Mouse (Mus musculus) hindbrain, embryonic 15.5 days (tissue): Measurements from ENCODE around the gene Gm10320. TPM values are rescaled to one million over a fixed set of nuclear protein-coding genes. Genes with fewer than 3 reads are reported as not detected.

Experiments
- ATAC-seq: fragments of 200-750 bp; cut with Nextera tagmentation; 2 replicates; pipeline ENCODE4 v1.8.0; 2017; ENCODE audit warnings: low read depth, moderate number of reproducible peaks, moderate TSS enrichment; ENCODE audit not compliant: low FRiP score
- H3K27ac ChIP-seq: fragments of 300-500 bp; sonication (generic); replicated peaks from 2 replicates; pipeline ENCODE4 v1.5.1; 2015; ENCODE audit warnings: mild to moderate bottlenecking, inconsistent platforms
- H3K27me3 ChIP-seq: fragments of 300-500 bp; sonication (generic); 2 replicates; pipeline ENCODE4 v1.6.1; 2015; ENCODE audit warnings: control low read depth, inconsistent platforms
- H3K36me3 ChIP-seq: fragments of 300-500 bp; sonication (generic); 2 replicates; pipeline ENCODE4 v1.6.1; 2015; ENCODE audit warnings: control low read depth, inconsistent platforms
- H3K4me1 ChIP-seq: fragments of 300-500 bp; sonication (generic); replicated peaks from 2 replicates; pipeline ENCODE4 v1.6.1; 2015; ENCODE audit warnings: control low read depth, inconsistent platforms
- H3K4me2 ChIP-seq: fragments of 300-500 bp; sonication (generic); 2 replicates; pipeline ENCODE4 v1.6.1; 2015; ENCODE audit warnings: moderate library complexity, mild to moderate bottlenecking, inconsistent platforms
- H3K4me3 ChIP-seq: fragments of 300-500 bp; sonication (generic); 2 replicates; pipeline ENCODE4 v1.5.1; 2015; ENCODE audit warnings: mild to moderate bottlenecking, inconsistent platforms
- H3K9ac ChIP-seq: fragments of 300-500 bp; sonication (generic); 2 replicates; pipeline ENCODE4 v1.6.1; 2015; ENCODE audit warnings: inconsistent platforms
- H3K9me3 ChIP-seq: fragments of 300-500 bp; sonication (generic); 2 replicates; pipeline ENCODE4 v1.6.1; 2016; ENCODE audit warnings: control low read depth, inconsistent platforms
- WGBS: fragments of 180-500 bp; shearing (Covaris S2); methylation state at CpG from one replicate; pipeline ENCODE4 v1.1.7; 2015; 5-methylcytosine and 5-hydroxymethylcytosine counted together
- polyA plus RNA-seq: library from polyadenylated mRNA; unstranded; fragments of >200 nt; fragmentation: Nextera tagmentation; extraction: Ambion mirVana; gene quantifications from 2 replicates; pipeline ENCODE4 v1.2.1, GENCODE M21; 2015

Gm10320 gene
- polyA plus RNA-seq, 1 experiment from 2014 or later, result 0.86 TPM

GRCm38 (mm10) chr13:98485440-98485839, 6.4 kb downstream of the Gm10320 start:
- 83% methylated on average over 5 of the region's 5 CpGs for WGBS
- no peak for ATAC-seq
- no peaks in the 10 kb centered on the region for H3K4me1 ChIP-seq
- no peaks in the 10 kb centered on the region for H3K27me3 ChIP-seq
- H3K4me3 ChIP-seq, result no peak overlapping the region
- no peaks in the 10 kb centered on the region for H3K36me3 ChIP-seq
- H3K27ac ChIP-seq, result no peak overlapping the region
- H3K9me3 ChIP-seq, result no peaks in the 10 kb centered on the region
- no peak overlapping the region for H3K9ac ChIP-seq
- no peak overlapping the region for H3K4me2 ChIP-seq

DNA sequence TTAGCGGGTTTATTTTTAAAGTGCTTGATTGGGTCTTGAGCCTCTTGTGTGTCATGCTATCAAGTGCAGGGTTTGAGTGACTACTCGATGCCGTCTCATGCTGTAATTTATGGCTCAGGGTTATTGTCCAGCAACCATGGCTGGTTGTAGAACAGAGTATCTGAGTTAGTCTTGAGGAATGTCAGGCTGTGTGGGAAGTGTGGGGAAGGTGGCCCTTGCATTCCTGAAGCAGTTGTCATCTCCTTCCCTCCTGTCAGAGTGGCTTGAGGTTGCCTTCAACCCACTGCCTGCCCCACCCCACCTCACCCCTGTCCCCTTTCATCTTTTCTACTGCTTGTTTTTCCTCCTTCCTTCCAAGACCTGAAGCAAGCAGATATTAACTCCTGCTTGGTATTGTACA, 13.8 kb downstream of the Gm10320 start:
- Histone ChIP-seq H3K27me3 (no peaks in the 10 kb centered on the region), H3K27ac (no peak overlapping the region), H3K4me2 (no peak overlapping the region), H3K4me1 (peaks cover 6% of the 10 kb centered on the region; the same call in 1 of the 2 replicates), H3K36me3 (no peaks in the 10 kb centered on the region), H3K4me3 (no peak overlapping the region), H3K9ac (no peak overlapping the region), H3K9me3 (no peaks in the 10 kb centered on the region)
- 88% methylated on average over 3 of the region's 3 CpGs for WGBS
- ATAC-seq, result no peak

GRCm38 (mm10) chr13:98476839-98477495, 14.8 kb downstream of the Gm10320 start:
- no peak overlapping the region for H3K4me2 ChIP-seq
- H3K4me1 ChIP-seq, result peaks cover 6% of the 10 kb centered on the region; the same call in 1 of the 2 replicates
- no peaks in the 10 kb centered on the region for H3K27me3 ChIP-seq
- ATAC-seq, result no peak
- no peaks in the 10 kb centered on the region for H3K9me3 ChIP-seq
- H3K9ac ChIP-seq, result no peak overlapping the region
- WGBS, result 61% methylated on average over 4 of the region's 4 CpGs
- no peak overlapping the region for H3K27ac ChIP-seq
- H3K36me3 ChIP-seq, result no peaks in the 10 kb centered on the region
- H3K4me3 ChIP-seq, result no peak overlapping the region

GRCm38 (mm10) chr13:98476175-98476838, 15.5 kb downstream of the Gm10320 start:
- no peak for ATAC-seq
- H3K4me2 ChIP-seq, result no peak overlapping the region
- WGBS, result 43% methylated on average over 13 of the region's 14 CpGs
- no peaks in the 10 kb centered on the region for H3K36me3 ChIP-seq
- H3K4me1 ChIP-seq, result peaks cover 6% of the 10 kb centered on the region; the same call in 1 of the 2 replicates
- no peak overlapping the region for H3K9ac ChIP-seq
- no peaks in the 10 kb centered on the region for H3K9me3 ChIP-seq
- no peaks in the 10 kb centered on the region for H3K27me3 ChIP-seq
- no peak overlapping the region for H3K4me3 ChIP-seq
- H3K27ac ChIP-seq, result no peak overlapping the region

DNA sequence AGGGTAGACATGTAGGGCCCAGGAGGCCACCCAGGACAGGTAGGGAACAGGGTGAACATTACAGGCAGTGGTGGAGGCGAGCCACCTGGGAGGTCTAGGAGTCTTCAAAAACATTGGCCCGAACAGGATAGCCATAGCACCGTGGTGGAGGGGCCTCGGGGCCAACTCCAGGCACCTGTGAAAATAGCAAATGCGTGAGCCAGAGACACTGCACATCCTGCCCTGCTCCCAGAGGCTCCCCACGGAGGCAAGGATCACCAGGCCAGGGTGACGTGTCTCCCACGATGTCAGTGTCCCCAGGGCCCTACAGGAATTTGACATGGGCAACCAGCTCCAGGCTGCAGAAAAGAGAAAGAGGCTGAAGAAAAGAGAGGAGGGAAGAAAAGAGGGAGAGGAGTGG, 16.1 kb downstream of the Gm10320 start:
- Histone ChIP-seq H3K27ac (no peak overlapping the region), H3K4me2 (no peak overlapping the region), H3K9ac (no peak overlapping the region), H3K4me3 (no peak overlapping the region), H3K27me3 (no peaks in the 10 kb centered on the region), H3K9me3 (no peaks in the 10 kb centered on the region), H3K36me3 (no peaks in the 10 kb centered on the region), H3K4me1 (peaks cover 6% of the 10 kb centered on the region; the same call in 1 of the 2 replicates)
- ATAC-seq, result no peak
- 62% methylated on average over 8 of the region's 8 CpGs for WGBS

- Histone ChIP-seq H3K4me2 (no peak overlapping the region), H3K4me3 (no peak overlapping the region), H3K9me3 (no peaks in the 10 kb centered on the region), H3K4me1 (peaks cover 6% of the 10 kb centered on the region; the same call in 1 of the 2 replicates), H3K36me3 (no peaks in the 10 kb centered on the region), H3K27me3 (no peaks in the 10 kb centered on the region), H3K27ac (no peak overlapping the region), H3K9ac (no peak overlapping the region)
- no peak for ATAC-seq
- 85% methylated on average over 4 of the region's 4 CpGs for WGBS
Measured at GRCm38 (mm10) chr13:98473034-98473433, 18.8 kb downstream of the Gm10320 start.

DNA sequence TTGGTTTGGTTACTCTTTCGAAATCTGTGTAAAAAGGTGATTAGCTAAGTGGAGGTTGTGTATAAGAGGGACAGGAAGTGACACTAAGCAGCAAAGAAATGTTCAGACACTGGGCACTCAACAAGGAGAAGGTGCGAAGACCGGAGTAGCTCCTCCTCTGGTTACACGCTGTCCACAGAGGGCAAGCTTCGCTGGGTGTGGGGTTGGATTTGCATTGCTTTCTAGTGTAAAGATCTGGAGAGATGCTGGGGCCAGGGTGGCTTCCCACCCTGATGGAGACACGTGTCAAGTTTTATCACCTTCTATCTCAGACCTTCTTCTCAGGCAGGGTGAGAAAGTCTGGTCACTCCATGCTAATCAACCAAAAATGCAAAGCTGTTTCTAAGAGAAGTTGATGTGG, 20.0 kb downstream of the Gm10320 start:
- no peak overlapping the region for H3K4me3 ChIP-seq
- H3K27me3 ChIP-seq, result no peaks in the 10 kb centered on the region
- WGBS, result 84% methylated on average over 6 of the region's 6 CpGs
- H3K36me3 ChIP-seq, result no peaks in the 10 kb centered on the region
- H3K27ac ChIP-seq, result no peak overlapping the region
- H3K4me1 ChIP-seq, result peaks cover 6% of the 10 kb centered on the region; the same call in 1 of the 2 replicates
- no peak overlapping the region for H3K9ac ChIP-seq
- H3K9me3 ChIP-seq, result no peaks in the 10 kb centered on the region
- H3K4me2 ChIP-seq, result no peak overlapping the region
- no peak for ATAC-seq

- ATAC-seq, result no peak
- H3K36me3 ChIP-seq, result no peaks in the 10 kb centered on the region
- H3K27me3 ChIP-seq, result no peaks in the 10 kb centered on the region
- H3K4me2 ChIP-seq, result no peak overlapping the region
- H3K4me3 ChIP-seq, result no peak overlapping the region
- no peaks in the 10 kb centered on the region for H3K9me3 ChIP-seq
- no peak overlapping the region for H3K9ac ChIP-seq
- 76% methylated on average over 12 of the region's 12 CpGs for WGBS
- H3K4me1 ChIP-seq, result no peaks in the 10 kb centered on the region
- no peak overlapping the region for H3K27ac ChIP-seq
Measured at GRCm38 (mm10) chr13:98470321-98470720, 21.5 kb downstream of the Gm10320 start.

DNA sequence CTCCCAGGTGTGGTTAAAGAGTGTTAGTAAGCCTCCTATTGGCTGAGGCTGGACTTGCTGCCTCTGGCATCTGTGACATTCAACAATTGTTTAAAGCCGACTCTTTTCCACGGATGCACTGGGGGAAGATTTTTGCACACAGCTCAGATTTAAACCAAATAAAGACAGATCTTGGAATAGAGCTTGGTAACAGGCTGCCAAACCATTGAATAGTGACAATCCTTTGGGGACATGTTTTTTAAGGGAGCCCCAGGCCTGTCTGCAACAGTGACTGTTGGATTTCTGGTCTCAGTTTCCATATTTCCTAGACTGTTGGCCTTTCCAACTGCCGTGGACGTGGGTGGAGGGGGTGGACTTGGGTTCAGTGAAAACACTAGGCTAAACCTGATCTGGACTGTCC, 21.9 kb downstream of the Gm10320 start:
- no peaks in the 10 kb centered on the region for H3K27me3 ChIP-seq
- no peak overlapping the region for H3K27ac ChIP-seq
- ATAC-seq, result no peak
- H3K4me3 ChIP-seq, result no peak overlapping the region
- WGBS, result 83% methylated on average over 4 of the region's 4 CpGs
- no peaks in the 10 kb centered on the region for H3K9me3 ChIP-seq
- H3K9ac ChIP-seq, result no peak overlapping the region
- no peaks in the 10 kb centered on the region for H3K36me3 ChIP-seq
- no peak overlapping the region for H3K4me2 ChIP-seq
- no peaks in the 10 kb centered on the region for H3K4me1 ChIP-seq

DNA sequence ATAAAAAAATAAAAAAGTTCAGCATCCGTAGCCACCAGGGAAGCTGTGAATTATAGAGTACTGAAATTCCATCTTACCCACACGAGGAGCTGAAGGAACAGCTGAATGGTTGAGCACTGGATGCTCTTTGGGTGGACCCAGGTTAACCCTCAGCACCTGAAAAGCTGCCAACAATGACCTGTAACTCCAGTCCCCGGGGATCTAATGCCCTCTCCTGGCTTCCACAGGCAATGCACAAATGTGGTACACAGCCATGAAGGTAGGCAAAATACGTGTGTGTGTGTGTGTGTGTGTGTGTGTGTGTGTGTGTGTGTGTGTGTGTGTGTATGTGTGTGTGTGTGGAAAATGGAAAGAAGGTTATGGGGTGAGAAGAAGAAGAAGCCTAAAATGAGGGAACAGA, 30.3 kb downstream of the Gm10320 start:
- WGBS, result 71% methylated on average over 4 of the region's 4 CpGs
- no peaks in the 10 kb centered on the region for H3K4me1 ChIP-seq
- H3K9ac ChIP-seq, result no peak overlapping the region
- ATAC-seq, result no peak
- no peak overlapping the region for H3K27ac ChIP-seq
- H3K4me2 ChIP-seq, result no peak overlapping the region
- H3K27me3 ChIP-seq, result no peaks in the 10 kb centered on the region
- H3K9me3 ChIP-seq, result no peaks in the 10 kb centered on the region
- no peak overlapping the region for H3K4me3 ChIP-seq
- no peaks in the 10 kb centered on the region for H3K36me3 ChIP-seq

GRCm38 (mm10) chr13:98456398-98456797, 35.4 kb downstream of the Gm10320 start:
- Histone ChIP-seq H3K4me2 (no peak overlapping the region), H3K27ac (no peak overlapping the region), H3K27me3 (no peaks in the 10 kb centered on the region), H3K4me3 (no peak overlapping the region), H3K36me3 (no peaks in the 10 kb centered on the region), H3K9me3 (no peaks in the 10 kb centered on the region), H3K9ac (no peak overlapping the region), H3K4me1 (no peaks in the 10 kb centered on the region)
- WGBS, result 59% methylated on average over 2 of the region's 2 CpGs
- no peak for ATAC-seq

DNA sequence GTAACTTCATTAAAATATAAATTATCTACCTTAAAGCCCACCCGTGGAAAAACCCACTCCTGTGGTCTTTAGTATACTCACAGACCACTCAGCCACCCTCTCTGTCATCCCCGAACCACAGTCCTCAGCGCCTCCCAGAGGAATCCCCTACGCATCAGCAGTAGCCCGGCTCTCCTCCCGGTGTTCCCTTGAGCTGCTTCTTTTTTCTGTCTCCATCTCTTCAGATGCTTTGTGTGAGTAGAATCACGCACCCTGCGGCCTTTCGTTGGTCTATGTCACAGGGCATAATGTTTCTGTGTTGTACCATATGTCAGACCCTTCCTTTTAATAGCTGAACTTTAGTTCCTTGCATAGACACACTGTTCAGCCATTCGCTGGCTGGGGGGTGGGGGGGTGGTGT, 36.2 kb downstream of the Gm10320 start:
- no peaks in the 10 kb centered on the region for H3K9me3 ChIP-seq
- ATAC-seq, result no peak
- no peak overlapping the region for H3K27ac ChIP-seq
- H3K4me1 ChIP-seq, result no peaks in the 10 kb centered on the region
- H3K4me3 ChIP-seq, result no peak overlapping the region
- no peak overlapping the region for H3K4me2 ChIP-seq
- 89% methylated on average over 10 of the region's 10 CpGs for whole genome bisulfite sequencing
- H3K27me3 ChIP-seq, result no peaks in the 10 kb centered on the region
- H3K9ac ChIP-seq, result no peak overlapping the region
- no peaks in the 10 kb centered on the region for H3K36me3 ChIP-seq
